Mouse (Mus musculus) kidney, adult 2 months (tissue): Measurements from ENCODE around the gene Sspo.

Experiments
- CTCF ChIP-seq: fragments of 200-500 bp; conservative IDR thresholded peaks from 2 replicates; pipeline ENCODE4 v1.5.1; 2011; ENCODE audit warnings: low read depth, mild to moderate bottlenecking, control low read depth, low read length, moderate library complexity, mixed read lengths; ENCODE audit not compliant: insufficient read depth, insufficient read length
- POLR2A ChIP-seq: fragments of 200-500 bp; IDR thresholded peaks from one replicate; pipeline ENCODE4 v1.6.1; 2011; ENCODE audit warnings: low read depth, low read length, control low read depth

DNA sequence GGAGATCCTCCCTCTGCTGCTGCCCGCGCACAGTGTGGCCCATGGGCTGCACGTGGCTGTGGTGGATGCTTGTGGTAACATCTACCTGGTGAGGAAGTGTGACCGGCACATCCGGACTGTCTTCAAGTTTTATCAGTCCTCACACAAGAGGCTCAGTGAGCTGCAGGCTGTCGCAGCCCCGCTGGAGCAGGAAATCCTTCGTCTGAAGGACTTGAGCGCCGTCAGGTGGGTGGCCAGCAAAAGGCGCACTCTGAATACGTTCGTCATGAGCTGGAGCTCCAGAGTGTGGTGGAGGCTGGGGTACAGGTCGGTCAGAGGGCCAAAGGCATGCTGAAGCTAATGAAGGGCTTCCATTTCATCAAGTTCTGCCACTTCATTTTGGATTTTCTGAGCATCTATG, 81.2 kb downstream of the Sspo start:
- TF ChIP-seq CTCF (no peak), POLR2A (no peak)
